Mouse (Mus musculus) neural tube, embryonic 10.5 days (tissue): Measurements from ENCODE around the gene Arpc5.
"Not testable (repeated sequence)": the region's sequence is repeated elsewhere in the genome, so short reads cannot be mapped to it uniquely, and the experiment has no call there.

Experiments
- DNase-seq: peaks from one replicate; pipeline ENCODE4 v3.0.0-alpha.2; 2017; ENCODE audit warnings: low spot score; ENCODE audit errors: extremely low spot score

Arpc5 gene

GRCm38 (mm10) chr1:152779071-152779737 lies 12.9 kb downstream of the Arpc5 start:
- peak; percentile 60 for DNase-seq

- DNase-seq, result no peak
These were observed 18.3 kb downstream of the Arpc5 start for GRCm38 (mm10) chr1:152784620-152785019.

- not testable (repeated sequence) for DNase-seq
These were observed 19.1 kb downstream of the Arpc5 start for GRCm38 (mm10) chr1:152785446-152785845.

- DNase-seq, result no peak
These were observed 20.6 kb downstream of the Arpc5 start for GRCm38 (mm10) chr1:152786953-152787352.

GRCm38 (mm10) chr1:152788121-152788660 lies 21.8 kb downstream of the Arpc5 start:
- DNase-seq, result no peak

- DNase-seq, result peak; percentile 58
These were observed 23.9 kb downstream of the Arpc5 start for GRCm38 (mm10) chr1:152790254-152790653.

- peak; percentile 51 for DNase-seq
These were observed 24.5 kb downstream of the Arpc5 start for GRCm38 (mm10) chr1:152790821-152791220.

GRCm38 (mm10) chr1:152791269-152791668 lies 24.9 kb downstream of the Arpc5 start:
- peak; percentile 56 for DNase-seq

- DNase-seq, result peak; percentile 49
These were observed 26.6 kb downstream of the Arpc5 start for GRCm38 (mm10) chr1:152792736-152793494.

- DNase-seq, result peak; percentile 39
These were observed 27.3 kb downstream of the Arpc5 start for GRCm38 (mm10) chr1:152793495-152794130.

- DNase-seq, result no peak
These were observed 29.4 kb downstream of the Arpc5 start for GRCm38 (mm10) chr1:152795688-152796255.

- DNase-seq, result no peak
These were observed 30.4 kb downstream of the Arpc5 start for GRCm38 (mm10) chr1:152796683-152797263.

GRCm38 (mm10) chr1:152798125-152798524 lies 31.8 kb downstream of the Arpc5 start:
- no peak for DNase-seq

GRCm38 (mm10) chr1:152799897-152800296 lies 33.6 kb downstream of the Arpc5 start, which contains the start of gene Ncf2:
Gene Ncf2 (plus strand): TSS chr1:152800194.
- DNase-seq, result no peak

GRCm38 (mm10) chr1:152800633-152801176 lies 34.4 kb downstream of the Arpc5 start:
- DNase-seq, result no peak

- DNase-seq, result no peak
These were observed 38.6 kb downstream of the Arpc5 start for GRCm38 (mm10) chr1:152804907-152805306.

- no peak for DNase-seq
These were observed 41.5 kb downstream of the Arpc5 start for GRCm38 (mm10) chr1:152807619-152808391.

- no peak for DNase-seq
These were observed 42.0 kb downstream of the Arpc5 start for GRCm38 (mm10) chr1:152808392-152808680.

GRCm38 (mm10) chr1:152809541-152810252 lies 43.4 kb downstream of the Arpc5 start:
- DNase-seq, result no peak
